Mouse (Mus musculus) CH12.LX (cell line): ENCODE measurements at regions not wholly inside any gene's neighbourhood (a gene's known extent, or its start where the extent isn't known, plus 50 kb on each side); places are given as distances from the start of the nearest gene placed in this dataset.
A peak's percentile ranks its signal among the peaks of the same experiment; 100 is the strongest.
"Not testable (repeated sequence)": the region's sequence is repeated elsewhere in the genome, so short reads cannot be mapped to it uniquely, and the experiment has no call there.

ENCODE experiments used
- DNase-seq: peaks from one replicate; pipeline ENCODE4 v3.0.0-alpha.2; 2013; ENCODE audit errors: extremely low read depth
- H3K27ac ChIP-seq: 2 replicates; pipeline ENCODE4 v1.5.1; 2012; ENCODE audit warnings: low read depth, mild to moderate bottlenecking, control low read depth, moderate library complexity; ENCODE audit not compliant: insufficient read depth
- H3K27me3 ChIP-seq: replicated peaks from 2 replicates; pipeline ENCODE3; 2012; ENCODE audit warnings: inconsistent platforms
- H3K36me3 ChIP-seq, 2 experiments: replicated peaks in 1 of 2; 2 replicates each; pipeline versions ENCODE3 to v1.6.1; 2012; ENCODE audit warnings: inconsistent platforms in 1 of 2, low read length in 1 of 2, mild to moderate bottlenecking in 1 of 2, mixed read lengths in 1 of 2, moderate library complexity in 1 of 2; ENCODE audit not compliant: control insufficient read depth in 1 of 2, insufficient read depth in 1 of 2
- H3K4me1 ChIP-seq, 2 experiments: 2 replicates each; pipeline ENCODE4 v1.6.1; 2012; ENCODE audit warnings: inconsistent platforms in 1 of 2, moderate library complexity in 1 of 2; ENCODE audit not compliant: insufficient read depth in 2 of 2, control insufficient read depth in 1 of 2
- H3K4me2 ChIP-seq: 2 replicates; pipeline ENCODE4 v1.6.1; 2012; ENCODE audit warnings: low read depth, mild to moderate bottlenecking, control low read depth; ENCODE audit not compliant: poor library complexity, insufficient read depth, severe bottlenecking
- H3K4me3 ChIP-seq, 3 experiments: fragments of 150-350 bp in 1 of 3; sonication (generic) in 1 of 3; replicated peaks in 1 of 3; 2 replicates each; pipeline versions ENCODE3 to v1.5.1; 2011 to 2012; ENCODE audit warnings: low read depth in 2 of 3, low read length in 2 of 3, mild to moderate bottlenecking in 2 of 3, moderate library complexity in 2 of 3, control low read depth in 1 of 3, improper control_type of control experiment in 1 of 3, inconsistent platforms in 1 of 3, mixed read lengths in 1 of 3; ENCODE audit not compliant: poor library complexity in 1 of 3
- H3K79me2 ChIP-seq: replicated peaks from 2 replicates; pipeline ENCODE4 v1.6.1; 2012; ENCODE audit warnings: mild to moderate bottlenecking, moderate library complexity; ENCODE audit not compliant: control insufficient read depth, poor library complexity, insufficient read depth, severe bottlenecking; ENCODE audit errors: extremely low read depth
- H3K9ac ChIP-seq: 2 replicates; pipeline ENCODE4 v1.6.1; 2012; ENCODE audit warnings: low read depth, mild to moderate bottlenecking, control low read depth, moderate library complexity; ENCODE audit not compliant: insufficient read depth
- H3K9me3 ChIP-seq: replicated peaks from 2 replicates; pipeline ENCODE3; 2012; ENCODE audit warnings: low read length, inconsistent platforms, mixed read lengths
- CTCF ChIP-seq, 2 experiments: IDR thresholded peaks in 1 of 2; conservative IDR thresholded peaks in 1 of 2; 2 replicates each; pipeline ENCODE4 v1.5.1; 2011 to 2012; ENCODE audit warnings: low read depth in 2 of 2, low read length in 2 of 2, improper control_type of control experiment in 1 of 2, inconsistent platforms in 1 of 2, mild to moderate bottlenecking in 1 of 2, moderate library complexity in 1 of 2
- E2F4 ChIP-seq: IDR thresholded peaks from 2 replicates; pipeline ENCODE4 v1.6.1; 2011; ENCODE audit warnings: low read depth, low read length, improper control_type of control experiment; ENCODE audit not compliant: insufficient replicate concordance
- EP300 ChIP-seq: IDR thresholded peaks from 2 replicates; pipeline ENCODE4 v1.6.1; 2011; ENCODE audit warnings: low read length, improper control_type of control experiment
- ETS1 ChIP-seq: conservative IDR thresholded peaks from 2 replicates; pipeline ENCODE4 v1.6.1; 2012; ENCODE audit warnings: low read depth, mild to moderate bottlenecking, inconsistent platforms, low read length, improper control_type of control experiment, moderate library complexity
- JUND ChIP-seq: conservative IDR thresholded peaks from 2 replicates; pipeline ENCODE4 v1.6.1; 2011; ENCODE audit warnings: low read depth, low read length, improper control_type of control experiment
- MAFK ChIP-seq: IDR thresholded peaks from 2 replicates; pipeline ENCODE4 v1.6.1; 2011; ENCODE audit warnings: low read length, improper control_type of control experiment; ENCODE audit not compliant: insufficient replicate concordance
- NRF1 ChIP-seq: IDR thresholded peaks from 2 replicates; pipeline ENCODE4 v1.6.1; 2014; ENCODE audit warnings: low read depth, mild to moderate bottlenecking, inconsistent platforms, low read length, improper control_type of control experiment, moderate library complexity
- RAD21 ChIP-seq: IDR thresholded peaks from 2 replicates; pipeline ENCODE4 v1.6.1; 2011; ENCODE audit warnings: low read depth, mild to moderate bottlenecking, low read length, improper control_type of control experiment, moderate library complexity
- SMC3 ChIP-seq: IDR thresholded peaks from 2 replicates; pipeline ENCODE4 v1.6.1; 2011; ENCODE audit warnings: low read depth, low read length, improper control_type of control experiment
- USF1 ChIP-seq: IDR thresholded peaks from 2 replicates; pipeline ENCODE4 v1.6.1; 2014; ENCODE audit warnings: low read depth, mild to moderate bottlenecking, inconsistent platforms, low read length, improper control_type of control experiment
- USF2 ChIP-seq: conservative IDR thresholded peaks from 2 replicates; pipeline ENCODE4 v1.6.1; 2011; ENCODE audit warnings: low read depth, low read length, improper control_type of control experiment
- dilution Hi-C: fragments of 300-500 bp; cut with MboI; formaldehyde crosslinking; loops from 2 replicates; pipeline ENCODE4 v1.14.3; 2020; ENCODE audit warnings: low sequenced_read_pairs; ENCODE audit not compliant: extremely low pct_unique_long_range_greater_than_20kb, extremely low pct_ligation_motif_present
- in situ Hi-C: fragments of 300-500 bp; cut with MboI; formaldehyde crosslinking; loops from 3 replicates; pipeline ENCODE4 v1.14.3; 2019; ENCODE audit warnings: low sequenced_read_pairs, low pct_ligation_motif_present, low pct_unique_long_range_greater_than_20kb, mixed read lengths

DNA sequence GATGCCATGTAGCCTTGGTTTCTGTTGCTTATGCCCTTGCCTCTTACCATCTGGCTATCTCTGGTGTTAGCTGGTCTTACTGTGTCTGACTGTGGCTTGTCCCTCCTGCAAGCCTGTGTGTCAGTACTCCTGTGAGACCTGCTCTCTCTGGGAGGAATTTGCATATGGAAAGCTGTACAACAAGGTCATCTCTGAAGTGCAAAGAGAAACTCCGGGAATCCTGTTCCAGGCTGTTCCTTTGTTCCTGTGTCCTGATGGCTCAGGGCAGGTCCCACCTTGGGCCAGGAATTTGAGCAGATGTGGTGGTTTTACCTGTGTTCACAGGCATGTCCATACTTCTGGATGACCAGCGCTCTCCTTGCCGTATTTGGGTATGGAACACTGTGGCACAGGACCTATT lies 218.6 kb upstream of the Nsun6 start:
- Histone ChIP-seq H3K36me3 (no peaks in the 10 kb centered on the region), H3K4me2 (no peak overlapping the region), H3K79me2 (no peaks in the 10 kb centered on the region), H3K9ac (no peak overlapping the region), H3K4me3 (no peak overlapping the region), H3K27me3 (no peaks in the 10 kb centered on the region), H3K9me3 (no peaks in the 10 kb centered on the region), H3K4me1 (no peaks in the 10 kb centered on the region), H3K27ac (no peak overlapping the region)
- no peak for DNase-seq
- in situ Hi-C loops = no loop called here
- no peak for TF ChIP-seq MAFK
- dilution Hi-C loops = no loop called here

DNA sequence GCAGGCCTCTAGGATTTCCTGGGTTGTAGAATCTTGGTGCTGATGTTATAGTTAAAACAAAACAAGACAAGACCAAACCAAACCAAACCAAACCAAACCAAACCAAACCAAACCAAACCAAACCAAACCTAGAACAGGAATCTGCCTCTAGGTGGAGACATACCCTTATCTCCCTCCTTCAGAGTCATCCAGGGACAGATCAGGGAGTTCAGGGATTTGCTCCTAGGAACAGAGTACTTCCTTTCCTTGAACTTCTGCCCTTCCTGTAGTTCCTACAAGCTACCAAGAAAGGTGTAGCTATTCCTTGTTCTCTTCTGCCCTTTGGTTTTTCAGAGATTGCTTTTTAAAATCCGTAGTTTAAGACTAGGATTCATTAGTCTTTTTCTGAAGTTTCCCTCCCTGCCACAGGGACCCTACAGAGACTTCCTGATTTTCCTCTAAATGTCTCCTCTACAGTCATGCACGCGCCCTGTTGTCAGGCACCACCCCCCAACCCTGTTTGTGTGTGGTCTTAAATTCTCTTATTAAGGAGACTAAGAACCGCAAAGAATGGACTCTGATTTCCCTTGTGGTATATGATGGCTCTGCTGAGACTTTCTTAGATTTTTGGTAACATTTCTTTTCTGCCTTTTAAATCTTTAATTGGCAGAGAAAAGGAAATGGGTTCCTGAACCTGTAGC lies 205.8 kb upstream of the Nsun6 start:
- in situ Hi-C loops = no loop called here
- Histone ChIP-seq H3K27me3 (no peaks in the 10 kb centered on the region), H3K79me2 (no peaks in the 10 kb centered on the region), H3K4me1 (no peaks in the 10 kb centered on the region), H3K4me2 (no peak overlapping the region), H3K27ac (no peak overlapping the region), H3K9ac (no peak overlapping the region), H3K9me3 (no peaks in the 10 kb centered on the region), H3K36me3 (no peaks in the 10 kb centered on the region), H3K4me3 (no peak overlapping the region)
- peak; percentile 10 for DNase-seq
- no peak for TF ChIP-seq E2F4
- TF ChIP-seq NRF1 = no peak
- no peak for TF ChIP-seq ETS1
- TF ChIP-seq SMC3 = peak; percentile 10; the same call in 1 of the 2 replicates
- TF ChIP-seq EP300 = no peak
- no peak for TF ChIP-seq JUND
- TF ChIP-seq RAD21 = peak; percentile 45
- TF ChIP-seq USF1 = no peak
- TF ChIP-seq USF2 = no peak
- peak in 1 of 2 experiments; percentile 36; a peak in 2 of 4 replicates for TF ChIP-seq CTCF (conservative IDR thresholded peaks at IDR 0.05 in 1 of 2, IDR thresholded peaks at IDR 0.05 in 1 of 2; ENCODE audit: low read depth in 2 of 2, low read length in 2 of 2)
- dilution Hi-C loops = no loop called here

DNA sequence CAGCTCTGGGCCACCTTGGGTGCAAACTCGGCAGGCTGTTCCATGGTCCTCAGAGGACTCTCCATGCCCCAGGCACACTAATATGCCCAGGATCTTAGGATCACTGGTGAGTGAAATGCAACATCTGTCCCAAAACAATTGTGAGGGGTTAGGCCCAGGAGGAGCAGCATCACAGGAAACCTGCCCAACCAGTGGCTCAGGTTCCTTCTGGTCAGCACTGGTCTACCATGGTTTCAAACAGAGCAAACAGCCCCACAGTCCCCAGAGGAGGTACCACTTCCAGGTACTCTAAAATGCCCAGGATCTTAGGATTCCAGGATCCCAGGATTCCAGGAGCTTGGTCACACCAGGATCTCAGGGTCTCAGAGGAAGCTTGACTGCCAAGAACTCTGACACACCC lies 187.4 kb upstream of the Nsun6 start:
- dilution Hi-C loops, H3K27me3 ChIP-seq, H3K9ac ChIP-seq, H3K4me2 ChIP-seq, H3K79me2 ChIP-seq, DNase-seq, H3K4me1 ChIP-seq, in situ Hi-C loops, H3K27ac ChIP-seq, H3K9me3 ChIP-seq, H3K36me3 ChIP-seq, H3K4me3 ChIP-seq: not testable (repeated sequence)
